Mouse (Mus musculus) retina, postnatal 1 day (tissue): ENCODE data around the gene Ifnl3.

Experiments used
- DNase-seq: peaks from one replicate; pipeline ENCODE4 v3.0.0-alpha.2; 2012

The Ifnl3 gene

DNA sequence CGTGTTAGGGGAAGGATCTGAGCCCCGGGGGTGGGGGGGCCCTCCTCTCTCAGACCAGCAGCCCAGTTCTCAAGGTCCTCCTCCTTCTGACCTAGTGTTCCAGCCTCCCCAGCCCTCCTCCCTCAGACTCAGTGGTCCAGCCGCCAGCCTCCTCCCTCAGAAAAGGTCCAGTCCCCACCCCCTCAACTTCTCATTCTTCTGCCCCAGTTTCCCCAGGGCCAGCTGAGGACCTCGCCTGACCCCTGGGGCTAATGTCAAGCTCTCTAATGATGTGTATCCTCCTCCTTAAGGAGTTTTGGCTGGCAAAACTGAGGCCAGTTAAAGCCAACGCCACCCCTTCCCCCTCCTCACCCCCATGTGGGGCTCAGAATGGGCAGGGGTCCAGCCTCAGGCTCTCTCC, 24.5 kb downstream of the Ifnl3 start, which contains the start of gene Nccrp1:
Gene Nccrp1, minus strand, starts transcription at position 101 of the 400 bp plus-strand sequence.
- no peak for DNase-seq

DNA sequence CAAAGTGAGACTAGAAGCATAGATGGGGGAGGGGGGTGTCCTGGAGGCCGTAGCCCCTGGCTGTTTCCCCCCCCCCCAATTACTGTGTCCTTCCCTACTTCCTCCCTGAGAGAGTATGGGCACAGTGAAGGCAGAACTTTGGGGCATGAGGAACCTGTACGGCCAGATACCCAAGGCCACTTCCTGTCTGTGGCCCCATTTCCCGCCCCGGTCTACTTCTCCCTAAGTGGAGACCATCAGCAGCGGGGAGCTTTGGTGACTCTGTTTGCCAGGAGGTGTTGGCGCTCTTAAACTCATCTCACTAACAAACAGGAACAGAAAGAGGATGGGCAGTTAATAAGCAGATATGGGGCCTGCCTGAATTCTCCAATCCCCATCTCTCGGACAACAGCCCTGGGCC, 25.0 kb downstream of the Ifnl3 start:
- DNase-seq = no peak

DNA sequence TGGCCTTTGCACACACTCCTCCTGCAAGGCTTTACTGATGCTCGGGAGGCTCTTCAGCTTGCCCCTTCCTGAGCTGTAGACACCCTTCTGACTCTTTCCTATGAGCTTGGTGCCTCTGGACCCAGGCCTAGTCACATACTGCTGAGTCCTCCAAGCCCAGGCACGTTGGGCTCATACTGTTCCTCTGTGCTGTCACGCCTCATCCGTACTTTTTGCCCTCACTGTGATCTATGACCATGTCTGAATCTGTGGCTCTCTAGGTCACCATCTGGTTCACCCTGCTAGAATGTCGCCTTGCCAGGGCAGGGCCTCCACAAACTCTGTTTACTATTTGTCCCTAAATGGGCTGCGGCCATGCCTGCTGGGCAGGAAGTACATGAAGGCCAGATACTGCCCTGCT, 30.4 kb downstream of the Ifnl3 start:
- DNase-seq = no peak

DNA sequence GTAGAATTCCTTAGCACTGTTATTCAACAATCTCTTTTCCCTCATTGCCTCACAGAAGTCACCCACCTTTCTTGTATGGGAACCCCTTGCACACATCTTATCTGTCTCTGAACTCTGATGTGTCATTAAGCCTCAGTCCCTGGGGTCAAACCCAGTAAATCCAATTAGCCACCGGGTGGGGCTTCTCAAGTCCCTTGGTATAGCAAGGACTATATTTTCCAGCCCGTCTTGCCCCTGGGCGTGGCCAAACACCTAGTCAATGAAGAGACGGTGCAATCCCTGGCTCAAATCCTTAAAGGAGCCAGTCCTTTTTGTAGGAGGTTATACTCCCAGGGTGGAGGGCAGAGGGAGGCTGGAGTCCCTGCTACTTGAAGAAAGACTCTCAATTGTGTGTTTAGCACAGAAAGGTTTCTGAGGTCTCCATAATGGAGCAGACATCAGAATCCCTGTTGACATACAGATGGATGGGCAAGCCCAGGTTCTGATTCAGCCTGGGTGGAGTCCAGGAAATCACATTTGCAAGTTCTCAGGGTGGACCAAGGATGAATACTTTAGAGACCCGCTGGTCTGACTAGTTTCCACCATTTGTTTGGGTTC, 33.4 kb downstream of the Ifnl3 start:
- peak; percentile 74 for DNase-seq

DNA sequence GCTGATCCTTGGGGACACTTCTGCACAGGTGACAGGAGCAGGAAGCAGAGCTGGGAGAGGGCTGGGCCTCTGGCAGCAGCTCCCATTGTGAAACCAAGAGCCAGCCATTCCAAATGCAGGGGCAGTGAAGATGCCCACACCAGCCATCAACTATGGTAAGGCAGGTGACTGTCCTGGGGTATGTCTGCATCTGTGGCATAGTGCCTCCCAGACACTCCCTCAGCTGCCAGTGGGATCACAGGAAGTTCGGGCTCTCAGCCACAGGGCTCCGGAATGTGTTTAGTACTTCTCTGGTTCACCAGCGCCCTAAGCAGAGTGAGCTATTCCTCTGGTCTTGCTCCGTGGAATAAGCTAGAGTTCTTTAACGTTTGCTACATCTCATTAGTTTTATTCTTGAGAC, 34.4 kb downstream of the Ifnl3 start:
- DNase-seq = no peak

DNA sequence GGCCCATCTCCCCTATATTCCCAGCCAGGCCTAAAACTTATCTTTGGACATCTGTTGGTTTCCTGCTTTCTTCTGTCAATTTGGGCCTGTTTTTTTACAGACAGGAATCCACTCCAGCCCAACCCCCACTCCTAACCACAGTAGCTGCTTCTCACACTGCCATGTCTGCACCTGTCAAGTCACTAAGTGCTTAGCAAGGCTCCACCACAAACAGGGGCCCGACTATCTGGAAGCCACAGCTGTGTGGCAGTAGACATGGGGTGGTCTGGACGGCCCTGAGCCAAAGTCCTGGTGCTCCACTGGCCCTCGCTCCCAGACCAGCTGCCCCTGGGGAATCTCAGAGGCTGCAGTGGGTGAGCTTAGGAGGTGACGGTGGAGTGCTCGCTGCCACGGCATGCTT, 35.1 kb downstream of the Ifnl3 start:
- DNase-seq = no peak

DNA sequence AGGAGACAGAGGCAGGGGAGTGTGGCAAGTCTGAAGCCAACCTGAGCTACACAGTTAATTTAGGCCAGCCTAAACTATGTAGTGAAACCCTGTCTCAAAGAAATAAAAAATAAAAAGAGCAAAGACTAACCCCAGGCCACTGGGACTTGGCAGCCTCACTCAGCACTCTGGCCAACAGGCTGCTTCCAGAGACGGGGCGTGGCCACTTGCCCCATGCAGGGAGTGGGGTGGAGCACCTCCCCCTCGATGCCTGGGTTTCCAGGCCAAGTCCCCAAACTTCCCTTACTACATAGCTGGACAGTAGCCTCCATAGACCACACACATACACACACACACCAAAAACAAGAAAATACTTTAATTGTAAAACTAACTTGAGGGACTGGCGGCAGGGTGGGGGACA, 35.9 kb downstream of the Ifnl3 start:
- no peak for DNase-seq

DNA sequence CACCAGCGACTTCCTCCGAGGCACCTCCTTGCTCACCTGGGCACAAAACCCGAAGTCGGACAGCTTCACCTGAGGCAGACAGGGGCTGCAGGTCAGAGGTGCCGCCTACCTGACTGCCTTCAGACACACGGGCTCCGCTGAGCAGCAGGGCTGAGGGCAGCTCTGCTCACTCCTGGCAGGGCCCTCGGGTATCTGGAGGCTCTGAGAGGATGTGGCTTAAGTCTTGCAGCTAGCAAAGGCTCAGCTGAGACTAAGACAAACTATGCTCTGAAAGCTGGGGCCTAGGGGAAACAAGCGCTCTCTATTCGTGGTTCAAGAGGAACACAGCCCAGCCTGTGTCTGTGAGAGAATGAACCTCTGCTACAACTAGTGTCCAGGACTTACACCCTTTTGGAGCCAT, 38.2 kb downstream of the Ifnl3 start:
- DNase-seq = no peak

DNA sequence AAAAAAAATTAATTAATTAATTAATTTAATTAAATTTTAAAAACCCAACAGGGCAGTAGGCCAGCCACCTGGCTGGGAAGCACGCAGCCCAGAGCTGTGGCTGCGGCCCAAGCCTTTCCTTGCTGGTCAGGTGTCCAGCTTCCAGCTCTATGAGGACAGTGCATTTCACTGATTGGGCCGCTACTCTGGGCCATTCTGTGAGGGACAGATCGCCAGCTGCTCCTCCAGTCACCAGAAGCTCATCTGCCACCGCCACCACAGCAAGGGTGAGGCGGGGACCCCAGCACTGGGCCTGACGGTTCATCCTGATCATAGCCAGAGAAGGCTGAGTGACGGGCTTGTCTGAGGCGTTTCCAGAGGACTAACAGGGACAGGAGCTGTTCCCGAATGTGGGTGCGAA, 39.3 kb downstream of the Ifnl3 start:
- DNase-seq = no peak

DNA sequence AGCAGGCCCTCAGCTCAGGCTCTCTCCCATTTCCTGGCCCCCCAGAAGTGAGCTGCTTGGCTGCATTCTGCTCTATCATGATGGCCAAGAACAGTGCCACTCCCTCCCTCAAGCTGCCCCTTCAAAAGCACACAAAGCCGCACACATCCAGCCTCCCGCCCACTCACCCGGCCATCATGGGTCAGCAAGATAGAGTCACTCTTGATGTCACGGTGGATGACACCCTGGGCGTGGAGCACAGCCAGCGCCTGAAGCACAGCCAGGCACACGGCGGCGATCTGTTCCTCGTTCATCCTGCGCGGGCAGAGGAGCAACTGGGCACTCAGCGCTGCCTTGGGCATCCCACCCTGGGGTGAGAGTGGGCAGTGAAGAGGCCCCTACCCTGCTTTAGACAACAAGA, 39.7 kb downstream of the Ifnl3 start:
- DNase-seq = no peak

DNA sequence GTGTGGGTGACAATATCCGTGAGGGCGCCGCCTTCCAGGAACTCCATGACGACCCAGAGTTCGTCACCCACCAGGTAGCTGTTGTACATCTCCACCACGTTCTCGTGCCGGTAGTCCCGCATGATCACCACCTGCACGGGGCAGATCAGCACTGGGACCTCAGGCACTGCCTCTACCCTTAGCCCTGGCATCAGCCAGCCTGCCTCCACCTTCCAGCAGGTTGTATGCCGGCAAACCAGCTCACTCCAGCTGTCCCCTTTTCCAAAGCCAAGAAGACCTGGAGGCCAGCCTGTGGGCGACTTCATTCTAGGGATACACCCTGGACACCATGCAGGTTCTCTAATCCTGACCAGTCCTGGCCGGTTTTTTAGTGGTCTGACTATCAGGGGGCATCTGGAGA, 40.3 kb downstream of the Ifnl3 start:
- no peak for DNase-seq

DNA sequence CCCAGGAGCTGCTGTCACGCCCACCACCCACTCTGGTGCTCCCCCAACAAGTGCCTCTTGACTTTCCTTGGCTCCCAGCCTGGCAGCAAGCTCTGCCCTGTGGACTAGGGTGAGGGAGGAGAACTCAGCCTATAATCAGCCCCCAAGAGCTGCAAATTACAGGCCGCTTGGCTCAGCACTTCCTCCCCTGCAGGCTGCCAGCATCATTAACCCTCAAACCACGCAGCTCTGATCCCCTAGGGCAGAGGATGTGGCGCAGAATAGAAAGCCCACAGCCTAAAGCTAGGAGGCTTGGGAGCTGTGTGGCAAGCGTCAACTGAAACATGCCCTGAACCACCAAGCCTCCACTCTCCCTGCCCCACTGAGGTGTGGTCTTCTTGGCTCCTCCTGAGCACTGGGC, 42.8 kb downstream of the Ifnl3 start:
- DNase-seq = no peak

DNA sequence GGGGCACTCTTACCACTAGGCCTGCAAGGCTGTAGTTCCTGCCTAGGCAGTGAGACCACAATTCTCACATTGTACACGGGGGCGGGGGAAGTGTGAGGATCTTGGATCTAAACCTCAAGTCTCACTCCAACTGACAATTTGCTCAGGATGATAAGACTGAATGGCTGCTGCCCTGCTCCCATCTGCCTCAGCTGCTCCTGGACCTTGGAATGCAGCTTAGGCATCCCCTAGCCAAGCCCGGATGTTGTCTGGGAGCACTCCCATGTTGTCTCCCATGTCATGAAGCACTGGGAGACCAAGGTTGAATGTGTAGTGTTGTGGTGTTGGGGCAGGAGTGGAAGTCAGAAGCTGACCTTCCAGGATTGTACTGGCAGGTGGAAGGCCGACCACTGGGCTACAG, 44.9 kb downstream of the Ifnl3 start:
- DNase-seq = no peak

DNA sequence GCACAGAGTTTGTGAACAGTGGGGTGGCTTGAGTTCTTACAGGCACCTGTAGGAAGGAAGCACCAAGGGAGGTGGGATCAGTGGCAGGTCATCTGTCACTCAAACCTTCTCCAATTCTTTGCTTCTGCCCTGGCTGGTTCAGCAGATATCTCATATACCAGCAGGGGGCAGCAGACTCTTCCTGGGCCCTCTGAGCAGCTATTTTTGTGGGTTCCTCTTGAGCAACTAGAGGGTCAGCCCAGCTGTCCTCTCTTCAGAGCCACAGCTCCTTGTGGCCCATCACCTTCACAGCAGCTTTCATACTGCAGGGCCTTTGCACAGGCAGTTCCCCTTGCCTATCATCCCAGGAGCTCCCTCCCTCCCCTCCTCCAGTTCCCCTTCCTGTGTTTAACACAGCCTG, 45.6 kb downstream of the Ifnl3 start:
- DNase-seq = peak; percentile 79

DNA sequence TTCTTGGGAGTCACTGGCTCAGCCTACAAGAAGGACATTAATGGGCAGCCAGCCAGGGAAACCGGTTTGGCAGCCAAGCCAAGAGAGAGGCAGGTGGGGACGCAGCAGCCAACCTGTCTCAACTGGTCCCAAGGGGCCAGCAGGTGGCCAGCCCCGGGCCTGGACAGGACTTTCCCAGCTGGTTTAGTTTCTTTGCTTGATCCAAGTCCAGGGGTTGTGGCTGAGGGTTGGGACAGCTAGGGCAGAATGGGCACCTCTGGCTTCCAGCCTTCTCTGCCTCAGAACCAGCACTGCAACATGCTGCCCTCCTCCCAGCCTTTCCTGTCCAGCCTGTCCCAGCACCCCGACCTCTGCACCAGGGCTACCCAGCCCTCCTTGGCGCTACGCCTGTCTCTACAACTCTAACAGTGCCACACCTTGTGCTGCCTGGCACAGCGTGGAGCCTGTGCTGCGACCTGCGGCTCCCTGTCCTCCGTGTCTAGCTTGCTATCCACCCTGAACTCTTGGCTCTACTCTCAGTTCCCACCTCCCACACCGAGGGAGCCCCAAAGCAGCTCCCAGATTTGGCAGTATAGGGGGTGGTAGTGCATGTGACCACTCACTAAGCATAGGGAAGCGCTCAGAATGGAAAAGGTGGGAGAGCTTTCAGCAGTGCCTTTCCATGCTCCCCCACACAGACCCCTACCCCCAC, 47.8 kb downstream of the Ifnl3 start:
- DNase-seq = no peak

DNA sequence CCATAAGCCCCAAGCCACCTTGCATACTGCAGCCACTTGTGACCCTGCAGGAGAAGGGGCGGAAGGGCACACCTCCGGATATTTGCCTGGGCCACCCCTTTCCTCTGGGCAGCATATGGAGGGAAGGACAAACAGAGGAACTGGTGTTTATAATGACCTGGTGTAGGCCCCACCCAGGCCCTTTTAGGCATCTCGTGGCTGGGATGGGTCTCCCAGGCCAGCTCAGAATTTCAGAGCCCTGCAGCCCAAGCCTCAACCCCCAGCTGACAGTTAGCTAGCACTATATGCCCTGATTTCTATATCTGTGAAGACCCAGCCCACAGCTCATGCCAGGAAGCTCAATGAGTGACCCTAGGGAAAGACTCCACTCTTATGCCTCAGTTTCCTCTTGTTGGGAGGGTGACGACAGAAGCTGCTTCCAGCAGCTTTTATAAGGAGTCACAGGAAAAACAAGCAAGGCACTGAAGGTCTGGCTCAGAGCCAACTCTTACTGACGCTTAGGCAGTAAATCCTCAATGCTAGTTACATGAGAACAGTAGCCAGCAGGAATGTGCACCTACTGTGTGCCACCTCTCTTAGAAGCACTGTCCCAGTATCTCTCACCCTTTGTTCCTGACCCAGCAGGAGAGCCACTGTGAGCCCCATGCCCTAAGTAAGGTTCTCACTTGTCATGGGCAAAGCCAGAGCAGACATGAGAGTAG, 48.5 kb downstream of the Ifnl3 start:
- DNase-seq = peak; percentile 30

DNA sequence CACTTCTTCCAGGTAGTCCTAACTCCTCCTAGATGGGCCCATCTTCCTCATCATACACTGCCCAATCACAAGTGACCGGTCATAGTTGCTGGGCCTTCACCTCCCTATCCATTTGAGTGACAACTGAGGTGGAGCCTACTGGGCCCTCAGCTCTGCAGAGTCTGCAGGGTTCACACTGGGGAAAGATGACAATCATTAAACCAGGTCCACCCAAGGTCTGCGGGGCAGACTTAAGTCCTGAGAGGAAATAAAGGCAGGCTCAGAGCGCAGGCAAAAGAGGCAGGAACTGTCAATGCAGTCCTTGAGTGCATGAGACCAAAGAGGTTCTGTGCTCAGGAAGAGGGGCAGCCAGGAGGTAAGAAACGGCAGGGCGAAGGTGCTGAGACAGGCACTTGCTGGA, 50.1 kb downstream of the Ifnl3 start:
- no peak for DNase-seq

DNA sequence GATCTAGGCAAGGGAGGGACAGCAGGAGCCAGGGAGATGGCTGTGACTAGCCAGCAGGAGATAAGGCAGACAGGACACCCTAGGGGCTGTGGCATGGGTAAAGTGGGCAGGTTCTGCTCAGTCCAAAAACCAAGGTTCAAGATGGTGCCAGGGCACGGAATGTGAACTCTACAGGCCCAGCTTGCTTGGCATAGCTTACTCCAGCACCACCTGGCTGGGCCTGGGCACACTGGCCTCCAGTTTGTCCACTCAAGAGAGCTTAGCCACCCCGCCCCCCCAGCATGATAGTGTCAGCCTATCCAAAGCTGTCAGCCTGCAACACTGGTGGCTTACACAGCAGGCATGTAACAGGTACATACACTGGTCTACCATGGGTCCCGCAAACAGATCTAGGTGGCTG, 50.6 kb downstream of the Ifnl3 start:
- no peak for DNase-seq
